Mouse (Mus musculus) adrenal gland, postnatal 14 days (tissue): ENCODE results near the gene Fam20c. TPM values are rescaled to one million over a fixed set of nuclear protein-coding genes. Genes with fewer than 3 reads are reported as not detected.

Experiments used
- DNase-seq: peaks from one replicate; pipeline ENCODE4 v3.0.0; 2021; ENCODE audit warnings: mixed read lengths
- total RNA-seq: library from RNA; stranded (reverse); gene quantifications from 2 replicates; pipeline ENCODE4 v1.2.3, GENCODE M21; 2021

The Fam20c gene
- total RNA-seq, 1 experiment from 2014 or later = 13.9 TPM

DNA sequence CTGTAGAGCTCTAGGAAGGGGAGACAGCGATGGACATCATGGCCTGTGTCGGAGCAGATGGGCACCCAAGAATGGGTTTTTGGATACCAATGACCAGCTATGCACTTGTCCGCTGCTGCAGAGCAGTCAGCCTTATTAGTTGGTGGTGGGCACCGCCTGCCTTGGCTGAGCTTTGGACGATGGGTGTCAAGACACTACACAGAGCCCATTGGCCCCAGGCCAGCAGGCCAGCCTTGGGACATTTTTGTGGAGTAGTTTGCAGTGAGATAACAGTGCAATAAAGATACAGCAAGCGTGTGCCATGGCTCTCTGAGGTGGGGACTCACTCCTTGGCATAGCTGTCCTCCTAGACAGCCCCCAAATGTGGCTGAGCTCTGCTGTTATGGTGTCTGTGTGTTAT lies 55.5 kb downstream of the Fam20c start:
- DNase-seq = no peak

DNA sequence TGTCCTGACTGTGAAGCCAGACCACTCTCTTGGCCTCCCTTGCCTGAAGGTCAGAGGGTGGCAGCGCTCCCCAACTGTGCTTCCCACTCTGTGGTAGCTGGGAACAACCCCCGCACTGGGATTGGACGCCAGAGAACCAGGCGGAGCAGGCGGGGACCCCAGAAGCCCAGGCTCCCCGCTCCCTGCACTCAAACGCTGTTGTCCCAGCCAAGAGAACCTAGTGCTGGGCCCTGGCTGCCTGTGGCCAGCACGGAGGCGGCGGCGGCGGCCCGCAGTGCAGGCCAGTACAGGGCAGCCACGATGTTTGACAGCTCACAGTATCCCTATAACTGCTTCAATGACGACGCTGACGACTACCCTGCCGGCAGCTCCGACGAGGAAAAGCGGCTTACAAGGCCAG lies 65.5 kb downstream of the Fam20c start, which contains the start of gene Gm5294:
Gene Gm5294 (plus strand): TSS at position 301 of the 400 bp plus-strand sequence.
- DNase-seq = no peak

DNA sequence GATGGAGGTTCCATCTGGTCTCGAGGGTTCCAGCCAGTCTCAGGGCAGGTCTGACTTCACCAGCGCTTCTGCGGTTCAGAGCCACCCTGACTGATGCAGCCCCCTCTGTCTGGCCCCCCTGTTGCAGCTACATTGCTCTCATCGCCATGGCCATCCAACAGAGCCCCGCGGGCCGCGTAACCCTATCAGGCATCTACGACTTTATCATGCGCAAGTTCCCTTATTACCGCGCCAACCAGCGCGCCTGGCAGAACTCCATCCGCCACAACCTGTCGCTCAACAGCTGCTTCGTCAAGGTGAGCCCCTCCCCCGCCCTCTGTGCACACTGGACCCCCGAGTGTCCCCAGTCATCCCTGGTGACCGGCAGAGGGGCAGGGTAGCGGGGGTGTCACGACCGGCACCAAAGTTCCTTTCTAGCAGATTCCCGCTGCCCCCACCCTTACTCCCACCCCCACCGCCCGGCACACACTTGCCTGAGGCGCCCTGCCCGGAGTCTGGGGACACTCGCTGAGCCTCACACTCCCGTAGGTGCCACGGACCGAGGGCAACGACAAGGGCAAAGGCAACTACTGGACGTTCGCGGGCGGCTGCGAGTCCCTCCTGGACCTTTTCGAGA lies 66.5 kb downstream of the Fam20c start:
- peak; percentile 21 for DNase-seq

DNA sequence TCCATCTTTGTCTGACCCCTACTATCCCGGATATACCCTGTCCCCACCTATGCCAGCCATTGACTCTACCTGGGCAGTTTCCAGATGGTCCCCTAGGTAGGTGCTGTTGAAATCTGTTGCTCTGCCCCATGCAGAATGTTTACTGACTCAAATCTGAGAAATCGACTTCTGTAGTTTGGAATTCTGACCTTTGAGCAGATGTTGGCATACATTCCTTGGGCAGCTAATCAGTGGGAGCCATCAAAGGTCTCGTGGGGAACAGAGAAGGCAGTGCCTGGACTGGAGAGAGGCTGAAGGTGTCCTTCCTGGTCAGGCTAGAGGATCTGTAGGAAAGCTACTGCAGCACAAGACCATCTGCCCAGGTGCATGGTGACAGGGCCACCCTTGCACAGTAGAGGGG lies 70.8 kb downstream of the Fam20c start:
- DNase-seq = no peak

DNA sequence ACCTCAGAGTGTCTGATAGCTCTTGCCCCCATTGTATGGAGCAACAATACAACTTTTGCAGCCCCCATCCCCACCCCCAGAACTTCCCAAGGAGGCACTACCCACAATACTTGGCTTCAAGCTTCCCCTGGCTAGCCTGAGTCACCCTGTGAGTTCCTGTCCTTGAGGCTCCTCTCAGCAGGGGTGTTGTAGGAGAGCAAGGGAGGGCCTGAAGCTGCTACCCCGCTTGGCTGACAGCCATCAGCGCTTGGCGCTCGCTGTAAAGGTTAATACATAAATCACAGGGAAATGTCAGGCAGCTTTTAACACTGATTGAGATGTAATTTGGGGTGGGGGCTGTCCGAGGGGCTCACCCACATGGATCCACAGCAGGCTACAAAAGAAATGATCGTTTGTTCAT lies 79.1 kb downstream of the Fam20c start:
- peak; percentile 85 for DNase-seq

DNA sequence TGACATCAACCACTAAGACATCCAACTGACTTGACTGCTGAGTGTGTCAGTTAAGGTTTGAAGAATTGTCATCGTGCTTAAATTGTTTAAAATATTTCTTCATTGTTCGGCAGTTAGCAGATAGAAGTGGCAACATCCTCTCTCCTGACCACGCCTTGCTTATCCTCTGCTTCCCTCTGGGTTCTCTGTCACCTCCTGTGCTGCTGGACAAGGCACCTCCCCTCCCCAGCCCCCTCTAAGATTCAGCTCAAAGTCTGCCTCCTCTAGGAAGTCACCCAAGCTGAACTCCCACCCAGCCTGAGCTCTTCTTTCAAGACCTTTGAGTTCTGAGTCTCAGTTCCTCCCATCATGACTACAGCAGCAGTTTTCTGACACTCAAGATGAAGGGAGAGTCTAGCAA lies 80.6 kb downstream of the Fam20c start:
- no peak for DNase-seq

DNA sequence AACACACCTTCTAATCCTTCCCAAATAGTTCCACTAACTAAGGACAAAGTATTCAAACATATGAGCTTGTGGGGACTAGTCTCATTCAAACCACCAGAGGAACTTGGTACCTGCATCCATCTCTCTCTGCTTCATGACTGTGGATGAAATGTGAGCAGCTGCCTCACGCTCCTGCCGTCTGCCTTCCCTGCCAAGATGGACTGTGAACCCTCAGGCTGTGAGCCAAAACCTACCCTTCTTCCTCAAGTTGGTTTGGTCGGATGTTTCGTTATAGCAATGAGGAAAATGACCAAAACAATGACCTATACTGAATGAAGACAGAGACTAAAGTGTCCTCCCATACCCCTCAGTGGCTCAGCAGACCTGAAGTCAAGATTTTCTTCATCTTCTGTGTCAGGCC lies 86.7 kb downstream of the Fam20c start:
- no peak for DNase-seq

DNA sequence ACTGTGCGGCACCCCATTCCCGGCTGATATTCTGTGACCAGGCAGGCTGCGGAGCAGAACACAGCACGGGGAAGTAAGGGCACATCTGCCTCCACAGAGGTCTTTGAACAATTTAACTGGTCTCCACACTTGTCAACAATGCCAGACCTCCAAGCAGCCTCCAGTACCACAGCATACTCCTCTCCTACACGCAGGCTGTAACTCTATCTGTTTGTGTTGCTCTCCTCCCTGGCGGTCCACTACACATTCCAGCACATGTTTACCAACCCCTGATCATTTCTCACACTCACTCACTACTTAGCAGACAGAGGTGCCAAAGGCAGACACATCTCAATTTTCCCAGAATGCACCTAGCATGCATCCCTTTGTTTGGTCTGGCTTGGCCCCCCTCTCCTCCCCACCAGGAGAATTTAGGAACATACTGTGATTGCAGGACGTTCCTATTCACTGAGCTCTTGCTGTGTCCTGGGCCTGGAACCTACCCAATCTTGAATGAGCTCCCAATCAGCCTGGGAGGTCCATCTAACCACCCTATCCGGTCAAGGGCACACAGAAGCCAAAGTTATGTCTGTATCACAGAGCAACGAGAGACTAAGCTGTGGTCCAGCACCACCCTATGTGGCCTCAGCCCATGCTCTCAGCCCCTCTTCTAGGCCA lies 89.0 kb downstream of the Fam20c start:
- DNase-seq = no peak

DNA sequence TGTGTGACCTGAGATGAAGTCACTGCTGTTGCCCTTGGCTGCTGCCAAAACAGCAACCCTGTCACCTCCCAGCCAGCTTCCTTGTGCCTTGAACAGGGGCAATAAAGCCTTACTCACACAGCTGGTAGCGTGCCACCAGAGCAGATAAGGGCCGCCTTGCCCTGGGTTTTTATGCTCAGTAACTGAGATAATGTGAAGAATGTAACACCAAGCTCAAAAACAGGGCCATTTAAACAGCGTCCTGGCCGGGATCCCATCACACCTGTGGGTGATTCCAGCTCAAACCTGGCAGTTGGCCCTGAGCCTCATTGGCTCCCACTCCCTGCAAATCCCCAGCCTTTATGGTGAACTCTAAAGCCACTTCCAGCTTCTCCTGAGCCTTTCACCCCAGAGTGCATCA lies 92.2 kb downstream of the Fam20c start:
- DNase-seq = peak; percentile 89

DNA sequence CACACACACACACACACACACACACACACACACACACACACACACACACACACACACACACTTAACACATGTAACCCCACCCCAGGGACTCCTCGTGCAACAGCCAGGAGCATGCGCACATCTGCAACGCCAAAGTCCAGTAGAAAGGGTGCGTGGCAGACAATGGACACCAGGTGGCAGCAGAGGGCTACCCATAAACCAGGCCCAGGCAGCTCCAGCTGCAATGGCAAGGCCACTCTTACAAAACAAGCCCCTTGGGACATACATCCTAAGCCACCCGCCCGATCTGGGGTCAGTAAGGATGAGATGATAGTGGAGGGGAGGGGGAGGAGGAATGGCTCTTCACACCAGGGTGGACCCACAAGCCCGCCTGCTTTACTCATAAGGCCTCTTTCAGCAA lies 93.8 kb downstream of the Fam20c start:
- peak; percentile 93 for DNase-seq

DNA sequence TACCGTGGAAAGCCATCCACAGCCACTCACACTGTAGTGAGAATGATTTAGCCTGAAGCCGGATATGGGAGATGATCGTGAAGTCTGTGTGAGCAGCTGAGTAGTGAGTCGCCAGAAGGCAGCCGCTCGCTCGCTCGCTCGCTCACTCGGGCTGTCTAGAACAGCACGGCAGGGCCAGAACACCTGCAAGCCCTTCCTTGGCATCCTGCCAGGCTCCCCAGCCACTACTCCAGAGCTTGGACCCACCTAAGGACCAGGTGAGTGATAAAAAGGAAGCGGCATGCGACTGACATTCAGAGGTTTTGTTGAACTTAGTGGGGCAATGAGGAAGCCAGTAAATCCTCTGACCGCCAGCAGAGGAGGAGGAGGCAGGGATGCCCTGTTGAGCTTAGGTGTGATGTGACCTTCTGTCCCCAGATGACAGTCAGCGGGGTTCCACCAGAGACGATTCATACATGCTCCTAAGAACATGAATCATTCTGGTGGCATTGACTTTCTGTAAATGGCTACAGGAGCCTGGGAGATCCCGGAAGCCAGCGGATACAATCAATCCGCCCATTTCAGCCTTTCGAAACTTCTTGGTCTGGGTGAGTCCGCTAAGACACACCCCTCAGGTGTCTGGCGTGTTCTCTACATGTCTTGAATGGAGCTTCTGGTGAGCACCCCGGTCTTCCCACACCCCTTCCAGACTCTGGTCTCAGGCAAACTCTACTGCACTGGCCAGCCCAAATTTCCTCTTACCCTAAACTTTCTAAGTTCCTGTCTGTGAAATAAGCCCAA lies 95.6 kb downstream of the Fam20c start:
- no peak for DNase-seq

DNA sequence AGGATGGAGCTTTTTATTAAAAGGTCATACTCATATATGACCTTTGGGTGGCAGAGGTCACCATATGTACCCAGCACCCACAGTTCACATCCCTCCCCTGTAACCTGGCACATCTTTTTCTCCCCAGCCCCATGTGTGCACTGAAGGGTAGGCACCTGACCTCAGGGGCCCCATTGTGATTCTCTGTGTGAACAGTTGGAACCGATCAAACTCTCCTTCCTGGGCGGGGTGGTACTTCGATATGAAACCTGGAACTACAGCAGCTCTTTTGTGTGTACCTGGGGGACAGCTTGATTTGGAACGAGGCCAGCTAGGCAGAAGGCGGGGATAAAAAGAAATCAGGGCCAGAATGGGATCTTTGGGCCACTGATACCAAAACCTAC lies 96.1 kb downstream of the Fam20c start:
- no peak for DNase-seq

DNA sequence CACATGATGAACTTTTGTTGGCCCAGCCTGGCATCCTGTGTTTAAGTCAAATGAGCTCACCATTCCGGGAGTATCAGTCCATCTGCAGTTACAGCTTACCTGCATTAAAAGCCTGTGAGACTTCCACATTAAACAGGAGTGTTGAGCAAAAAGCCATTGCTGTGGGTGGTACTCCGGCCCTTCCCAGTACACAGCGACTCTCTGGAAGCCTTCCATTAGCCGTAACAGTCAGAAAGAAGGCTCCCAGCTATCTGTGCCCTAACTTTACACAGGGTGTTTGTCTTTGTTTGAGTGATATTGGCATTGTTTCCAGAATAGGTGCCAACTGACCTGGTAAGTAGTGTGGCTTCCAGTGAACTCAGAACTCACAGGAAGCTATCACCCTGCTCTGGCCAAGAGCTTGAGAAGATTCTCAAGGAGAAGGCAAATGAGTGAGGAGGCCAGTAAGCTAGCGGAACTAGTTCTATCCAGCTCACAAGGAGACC lies 97.0 kb downstream of the Fam20c start:
- no peak for DNase-seq

DNA sequence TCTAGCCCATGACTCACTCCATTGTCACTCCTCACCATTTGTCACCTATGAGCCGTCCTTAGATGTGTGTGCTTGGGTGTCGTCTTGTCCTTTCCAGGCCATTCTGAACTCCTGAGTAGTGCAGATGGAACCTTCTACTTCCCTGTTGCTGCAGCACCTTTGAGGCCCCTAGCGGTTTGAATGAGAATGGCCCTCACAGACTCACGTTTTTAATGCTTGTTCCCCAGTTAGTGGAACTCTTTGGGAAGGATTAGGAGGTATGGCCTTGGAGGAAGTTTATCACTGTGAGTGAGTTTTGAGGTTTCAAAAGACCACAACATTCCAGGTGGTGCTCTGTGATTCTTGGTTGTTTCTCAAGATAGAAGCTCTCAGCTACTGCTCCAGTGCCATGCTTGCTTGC lies 97.8 kb downstream of the Fam20c start:
- DNase-seq = no peak

DNA sequence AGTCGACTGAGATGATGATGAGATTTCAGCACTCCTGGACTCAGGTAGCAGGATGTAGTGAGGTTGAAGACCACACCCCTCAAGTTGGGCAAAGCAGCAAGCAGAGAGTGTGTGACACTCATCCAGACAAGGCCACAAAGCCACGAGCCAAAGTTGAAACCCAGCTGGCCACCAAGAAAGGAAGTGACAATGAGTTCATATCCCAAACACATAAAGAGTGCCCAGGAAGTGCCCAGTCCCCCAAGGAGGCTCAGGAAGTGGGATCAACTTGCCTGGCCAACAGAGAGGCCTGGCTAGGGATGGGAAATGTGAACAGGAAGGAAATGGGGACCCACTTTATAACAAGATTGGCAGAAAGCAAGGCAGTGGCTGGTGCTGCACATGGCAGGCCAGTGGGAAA lies 99.0 kb downstream of the Fam20c start:
- no peak for DNase-seq

DNA sequence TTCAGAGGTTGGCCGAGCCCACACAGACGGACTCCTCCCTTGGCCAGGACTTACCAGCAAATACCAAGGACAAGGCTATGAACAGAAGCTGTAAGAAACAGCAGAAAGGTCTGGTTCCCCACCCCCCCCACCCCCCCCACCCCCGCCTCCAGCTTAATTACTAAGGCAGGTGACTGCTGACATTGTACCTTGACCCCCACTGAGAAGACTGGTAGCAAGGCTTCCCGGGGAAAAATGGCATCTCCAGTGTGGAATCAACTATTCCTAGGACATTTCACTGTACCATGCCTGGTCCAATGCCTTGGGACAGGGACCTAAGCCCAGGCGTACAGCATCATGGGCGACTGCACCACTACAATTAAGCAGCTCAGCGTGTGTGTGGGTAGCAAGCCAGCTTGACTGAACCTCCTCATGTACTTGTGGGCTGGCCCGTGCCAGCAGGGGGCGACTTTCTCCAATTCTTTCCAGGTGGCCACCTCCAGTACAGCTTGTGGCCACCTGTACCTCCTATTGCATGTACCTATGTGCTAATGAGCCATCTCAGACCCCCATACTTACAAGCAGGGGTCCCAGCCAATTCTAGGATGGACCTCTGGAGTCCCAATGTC lies 102.8 kb downstream of the Fam20c start:
- DNase-seq = peak; percentile 90

DNA sequence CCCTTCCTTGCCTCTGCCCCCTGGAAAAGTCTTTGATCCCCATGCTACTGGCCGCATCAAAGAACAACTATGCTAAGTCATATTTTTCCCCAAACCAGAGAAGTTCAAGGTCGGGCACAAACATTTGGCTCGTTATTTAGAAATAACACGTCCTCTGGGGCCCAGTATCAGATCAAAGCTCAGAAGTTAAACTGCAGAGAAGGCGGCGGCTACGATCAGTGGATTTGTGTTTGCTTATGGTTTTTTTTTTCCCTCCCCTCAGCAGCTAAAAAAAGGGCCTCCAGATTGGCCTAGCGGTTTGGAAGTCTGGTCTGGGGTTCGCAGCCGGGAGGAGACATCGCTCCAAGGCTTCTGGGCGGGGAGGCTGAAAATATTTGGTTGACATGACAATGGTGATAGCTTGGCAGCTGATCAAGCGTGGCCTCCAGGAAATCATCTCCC lies 103.5 kb downstream of the Fam20c start:
- peak; percentile 80 for DNase-seq

Other genes starting within 250 kb of the Fam20c start
- not detected in 2 replicates for gene 1700123K08Rik, start 189.8 kb upstream of the Fam20c start, total RNA-seq
- gene Zfp68, start 134.8 kb upstream of the Fam20c start, total RNA-seq = 20.0 and 24.1 TPM in 2 replicates
- gene A430033K04Rik, start 131.7 kb upstream of the Fam20c start, total RNA-seq = 6.1 and 6.5 TPM in 2 replicates
- not detected in 2 replicates for gene Gm5294, start 65.6 kb downstream of the Fam20c start, total RNA-seq
- gene Pdgfa, start 242.9 kb downstream of the Fam20c start, total RNA-seq = 22.0 and 26.0 TPM in 2 replicates